Mouse (Mus musculus): Measurements from ENCODE around the gene Timm17b.

DNA sequence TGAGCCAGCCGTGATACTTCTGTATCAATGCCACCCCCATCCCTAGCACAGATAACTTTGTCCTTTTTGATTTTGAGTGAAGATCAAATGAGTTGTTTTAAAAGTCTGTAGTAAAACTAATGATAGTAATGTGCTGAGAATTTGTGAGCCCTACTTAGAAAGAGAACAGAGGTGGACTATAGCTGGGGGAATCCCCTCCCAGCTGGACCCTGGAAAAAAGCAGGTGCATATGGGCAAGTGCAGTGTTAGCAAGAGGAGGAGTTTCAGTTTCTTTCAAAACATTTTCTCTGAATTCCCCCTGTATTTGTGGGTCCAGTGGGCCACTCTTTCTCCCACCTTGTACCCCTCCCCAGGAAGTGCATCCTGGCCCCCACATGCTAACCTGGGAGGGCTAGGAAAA, 36.0 kb upstream of the Timm17b start:
- no peak for TF ChIP-seq CTCF (IDR thresholded peaks at IDR 0.05)
- no peak for TF ChIP-seq EP300 (IDR thresholded peaks at IDR 0.05)
